Mouse (Mus musculus): Measurements from ENCODE around the gene Bmpr1a.
A peak's percentile ranks its signal among the peaks of the same experiment; 100 is the strongest.

Bmpr1a gene

DNA sequence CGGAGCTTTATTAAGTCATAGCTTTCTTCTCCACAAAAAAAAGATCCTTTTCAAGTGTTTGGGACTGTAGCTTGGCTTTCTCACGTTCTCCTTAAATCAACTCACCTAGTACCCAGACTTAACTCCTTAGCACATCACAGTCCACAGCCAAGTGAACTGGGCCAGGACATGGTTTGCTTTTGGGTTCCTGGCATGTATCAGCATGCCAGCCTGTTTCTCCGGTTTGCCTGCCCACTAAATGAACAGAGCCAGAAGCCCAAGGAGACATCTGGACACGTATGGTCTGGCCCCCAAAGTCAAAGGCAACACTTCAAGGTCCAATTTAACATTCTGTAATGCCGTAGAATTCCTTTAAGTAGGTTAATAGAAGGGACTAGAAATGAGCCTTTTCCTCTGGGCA lies 1.2 kb upstream of the Bmpr1a start:
- no peak for DNase-seq

DNA sequence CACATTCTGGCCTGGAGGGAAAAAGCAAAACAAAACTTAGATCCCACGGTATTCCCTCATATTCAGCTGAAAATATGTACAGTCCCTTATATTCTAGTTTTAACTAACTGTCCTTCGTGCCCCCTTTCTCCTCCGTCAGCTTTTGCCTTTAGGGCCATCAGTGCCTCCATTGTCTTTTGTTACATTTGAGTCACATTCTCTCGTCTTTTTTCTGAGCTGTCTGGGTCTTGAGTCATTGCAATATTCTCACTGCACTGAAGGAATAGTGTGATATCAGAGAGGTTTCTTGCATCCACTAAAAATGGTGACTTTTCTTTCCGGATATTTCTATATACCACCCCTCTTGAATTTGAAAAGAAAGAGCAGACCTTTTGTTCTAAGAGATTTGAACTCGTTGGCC lies 618 bp upstream of the Bmpr1a start:
- DNase-seq, result no peak

DNA sequence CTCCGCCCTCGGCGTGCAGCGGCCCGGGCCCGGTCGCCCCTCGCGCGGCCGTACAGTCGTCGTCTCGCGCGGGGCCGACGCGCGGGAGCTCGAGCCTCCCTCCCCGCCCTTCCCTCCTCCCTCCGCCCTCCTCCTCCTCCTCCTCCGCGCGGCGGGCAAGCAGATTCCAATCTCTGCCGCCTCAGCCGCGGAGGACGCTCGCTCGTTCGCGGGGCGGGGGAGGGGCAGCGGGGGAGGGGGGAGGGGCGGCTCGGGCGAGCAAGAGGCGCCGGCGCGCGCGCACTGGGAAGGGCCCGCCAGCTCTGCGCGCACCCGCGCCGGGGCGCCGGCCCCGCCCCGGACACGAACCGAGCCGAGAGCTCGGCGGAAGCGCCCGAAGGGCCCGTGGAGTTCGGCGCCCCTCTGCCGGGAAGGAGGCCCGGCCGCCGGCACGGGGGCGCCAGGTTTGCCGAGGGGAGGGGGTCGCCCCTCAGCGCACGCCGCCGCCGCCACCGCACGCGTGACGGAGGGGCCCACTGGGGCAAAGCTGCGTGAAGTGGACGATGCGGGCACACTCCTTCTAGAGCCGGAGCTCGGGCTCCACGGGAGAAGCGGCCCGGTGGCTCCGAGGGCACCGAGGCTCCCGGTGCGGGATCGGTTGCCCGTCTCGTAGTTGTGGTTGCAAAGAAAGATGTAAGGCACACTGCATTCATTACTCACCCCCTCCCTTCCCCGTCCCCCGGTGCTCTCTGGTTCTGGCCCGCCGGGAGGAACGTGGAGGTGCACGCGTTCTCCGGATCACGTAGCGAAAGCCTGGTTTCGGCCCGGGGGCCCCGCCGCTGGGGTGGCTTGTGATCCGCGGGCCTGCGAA lies 441 bp downstream of the Bmpr1a start:
- DNase-seq, result peak; percentile 79 to 86

DNA sequence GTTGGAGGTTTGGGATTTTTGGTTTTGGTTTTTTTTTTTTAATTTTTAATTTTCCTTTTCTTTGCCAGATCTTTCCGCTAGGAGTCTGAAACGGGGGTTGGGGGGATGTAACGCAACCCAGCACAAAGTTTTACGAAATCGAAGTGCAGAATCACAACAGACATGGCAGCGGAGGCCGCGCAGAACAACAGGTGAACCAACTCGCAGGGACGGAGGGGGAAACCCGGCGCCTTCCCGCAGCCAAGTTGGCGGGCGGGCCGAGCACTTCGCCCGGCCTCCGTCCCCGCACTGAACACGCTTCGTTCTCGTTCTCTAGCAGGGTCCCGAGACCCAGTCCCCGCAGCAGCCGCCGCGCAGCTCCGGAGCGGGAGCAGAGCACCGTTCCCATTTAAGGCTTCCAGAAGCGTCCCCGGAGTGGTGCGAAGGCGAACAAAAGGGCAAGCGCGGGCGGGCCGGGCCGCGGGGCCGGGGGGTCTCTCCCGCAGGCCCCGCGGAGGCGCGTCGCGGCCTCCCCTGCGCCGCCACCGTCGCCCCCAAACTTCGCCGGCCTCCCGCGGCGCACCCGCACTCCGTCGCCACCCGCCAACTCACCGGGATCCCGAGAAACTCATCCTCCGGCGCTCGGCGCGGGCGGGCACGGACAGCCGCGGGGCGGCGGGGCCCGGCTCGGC lies 1.2 kb downstream of the Bmpr1a start:
- DNase-seq, result peak in 1 of 2 experiments; percentile 43

DNA sequence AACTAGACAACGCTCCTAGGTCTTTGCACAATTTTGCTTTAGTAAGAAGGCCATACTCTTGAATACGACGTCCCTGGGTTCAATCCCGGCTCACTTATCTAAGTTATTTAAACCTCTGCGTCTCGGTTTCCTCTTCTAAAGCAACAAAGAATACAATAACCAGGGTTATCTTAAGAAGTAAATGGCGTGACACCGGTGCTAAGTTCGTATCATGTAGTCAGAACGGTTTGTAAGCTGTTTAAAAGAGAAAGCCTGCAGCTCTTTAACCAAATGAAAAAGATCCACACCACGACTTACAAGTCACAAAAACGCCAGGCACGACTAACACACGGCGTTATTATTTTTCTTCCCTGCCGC lies 1.7 kb downstream of the Bmpr1a start:
- peak in 1 of 2 experiments; percentile 22 for DNase-seq

DNA sequence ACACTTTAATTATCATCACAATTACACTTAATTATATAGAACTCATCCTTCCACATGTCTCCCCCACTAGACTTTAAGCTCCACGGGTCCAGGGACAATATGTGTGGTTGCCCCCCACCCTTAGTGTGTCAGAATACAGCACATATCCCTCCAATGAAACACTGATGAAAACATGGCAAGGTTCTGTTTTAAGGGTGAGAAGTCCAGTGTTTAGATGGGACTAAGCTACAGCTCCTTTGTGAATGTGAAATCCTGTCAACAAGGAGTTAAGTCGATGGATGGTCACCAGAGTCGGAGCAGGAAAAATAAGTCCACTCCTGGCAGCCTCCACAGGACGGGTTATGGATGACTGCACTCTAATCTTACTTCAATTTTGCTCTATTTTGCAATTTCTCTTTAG lies 2.8 kb downstream of the Bmpr1a start:
- DNase-seq, result no peak

DNA sequence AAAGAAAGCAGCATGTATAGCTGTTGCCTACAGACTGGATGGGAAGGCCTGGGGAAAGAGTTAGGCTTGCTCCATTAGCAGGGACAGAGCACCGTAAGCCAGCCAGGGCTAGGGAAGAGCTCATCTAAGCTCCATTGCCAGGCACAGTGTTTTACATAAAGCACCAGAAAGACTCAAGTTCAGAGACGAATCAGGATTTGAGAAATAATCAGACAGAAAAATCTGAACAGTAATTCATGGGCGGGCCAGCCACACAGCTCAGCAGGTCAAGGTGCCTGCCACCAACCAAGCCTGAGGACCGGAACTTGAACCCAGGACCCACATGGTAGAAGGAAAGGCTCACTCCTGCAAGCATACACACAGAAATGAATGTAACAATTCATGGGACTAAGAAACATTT lies 3.5 kb downstream of the Bmpr1a start:
- no peak for DNase-seq

DNA sequence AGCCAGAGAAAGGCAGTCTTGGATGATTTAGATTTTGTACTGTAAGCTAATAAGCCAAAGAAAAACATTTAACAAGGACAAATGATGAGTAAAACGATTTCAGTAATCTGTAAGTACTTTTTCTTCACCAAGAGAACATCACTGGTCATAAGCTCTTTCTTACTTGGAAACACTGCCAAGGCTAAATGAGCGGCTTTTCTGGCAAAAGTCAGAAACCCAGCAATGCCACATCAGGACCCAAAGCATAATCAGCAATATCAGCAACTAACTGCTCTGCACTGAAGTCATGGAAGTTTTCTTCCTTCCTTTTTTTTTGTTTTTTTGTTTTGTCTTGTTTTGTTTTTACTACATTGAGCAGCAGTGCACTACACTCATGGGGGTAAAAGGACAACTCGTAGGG lies 5.8 kb downstream of the Bmpr1a start:
- DNase-seq, result no peak

DNA sequence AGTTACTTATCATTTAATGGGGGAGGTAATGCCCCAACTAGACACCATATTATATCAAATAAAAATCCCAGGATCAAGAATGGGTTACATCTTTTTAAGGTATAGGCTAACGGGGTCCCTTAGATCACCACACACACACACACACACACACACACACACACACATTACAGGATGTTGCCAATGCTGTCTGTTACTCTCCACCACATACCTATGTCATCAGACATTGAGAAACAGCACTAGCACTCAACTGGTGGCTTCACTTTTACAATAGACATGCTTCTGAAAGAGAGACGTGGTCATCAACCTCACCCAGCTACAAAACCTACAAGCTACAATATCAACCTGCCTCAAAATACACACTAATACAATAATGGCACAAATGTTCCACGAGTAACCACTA lies 9.5 kb downstream of the Bmpr1a start:
- no peak for DNase-seq

DNA sequence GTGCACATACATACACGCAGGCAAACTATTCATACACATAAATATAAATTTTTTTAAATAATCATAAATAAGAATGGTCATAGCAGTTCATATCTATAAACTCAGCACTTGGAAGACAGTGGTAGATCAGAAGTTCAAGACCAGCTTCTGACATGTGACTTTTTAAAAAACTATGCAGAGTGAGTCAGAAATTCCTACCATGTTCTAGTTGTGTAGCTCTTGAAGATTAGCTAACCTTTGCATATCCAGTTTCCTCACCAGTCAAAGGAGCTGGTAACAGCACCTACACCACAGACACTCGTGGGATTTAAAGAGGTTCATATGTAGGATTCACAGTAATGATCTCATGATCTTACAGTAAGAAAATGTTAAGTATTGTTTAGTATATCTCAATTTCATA lies 10.5 kb downstream of the Bmpr1a start:
- DNase-seq, result no peak

DNA sequence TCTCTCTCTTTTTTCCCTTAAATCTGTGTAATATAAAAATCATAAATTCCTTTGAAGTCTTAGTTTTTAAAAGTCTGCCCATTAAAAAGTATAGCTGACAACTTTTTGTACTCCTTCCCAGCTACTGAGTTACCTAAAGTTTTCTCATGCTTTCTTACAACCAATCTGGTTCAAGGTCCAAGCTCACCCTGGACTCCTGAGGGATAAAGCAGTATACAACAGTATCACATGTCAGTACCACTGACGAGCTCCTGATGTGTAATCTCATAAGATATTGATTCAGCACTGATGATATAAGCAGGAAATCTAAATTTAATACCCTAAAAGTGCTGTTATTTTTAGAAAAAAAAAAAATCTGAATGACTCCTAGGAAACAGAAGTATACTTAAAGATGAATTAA lies 12.2 kb downstream of the Bmpr1a start:
- DNase-seq, result no peak

DNA sequence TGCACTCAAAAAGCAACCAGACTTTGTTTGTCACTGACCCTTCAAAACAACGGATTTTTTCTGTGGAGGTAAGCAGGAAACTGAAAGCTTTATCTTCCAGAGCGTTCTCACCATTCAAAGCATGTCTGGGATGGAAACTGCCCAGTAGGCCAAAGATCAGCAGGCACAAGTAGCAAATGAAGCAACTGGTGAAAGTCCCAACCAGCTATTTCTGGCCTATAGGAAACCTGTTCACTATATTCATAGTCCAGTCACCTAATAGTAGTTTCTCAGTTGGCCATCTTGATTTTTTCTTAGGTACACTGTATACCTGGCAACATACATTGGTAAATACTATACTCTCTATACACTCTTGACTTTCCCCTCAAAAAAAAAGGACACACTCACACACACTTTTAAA lies 13.2 kb downstream of the Bmpr1a start:
- DNase-seq, result peak; percentile 38 to 43

DNA sequence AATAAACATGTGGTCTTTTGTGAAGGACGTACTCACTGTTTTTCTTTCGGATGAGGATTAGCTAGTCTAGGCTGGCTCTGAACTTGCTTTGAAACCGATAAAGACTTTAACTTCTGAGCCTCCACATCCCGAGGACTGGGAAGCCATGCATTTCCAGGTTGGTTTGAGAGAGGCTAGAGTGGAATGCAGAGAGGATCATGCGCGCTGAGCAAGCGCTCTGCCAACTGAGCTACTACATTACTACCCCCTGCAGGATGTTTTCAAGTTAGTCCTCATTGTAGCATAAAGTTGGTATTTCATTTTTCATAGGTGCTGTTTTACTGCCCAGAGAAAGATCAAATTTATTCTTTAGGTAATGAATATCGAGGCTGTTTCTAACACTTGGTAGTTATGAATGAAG lies 17.0 kb downstream of the Bmpr1a start:
- DNase-seq, result no peak

DNA sequence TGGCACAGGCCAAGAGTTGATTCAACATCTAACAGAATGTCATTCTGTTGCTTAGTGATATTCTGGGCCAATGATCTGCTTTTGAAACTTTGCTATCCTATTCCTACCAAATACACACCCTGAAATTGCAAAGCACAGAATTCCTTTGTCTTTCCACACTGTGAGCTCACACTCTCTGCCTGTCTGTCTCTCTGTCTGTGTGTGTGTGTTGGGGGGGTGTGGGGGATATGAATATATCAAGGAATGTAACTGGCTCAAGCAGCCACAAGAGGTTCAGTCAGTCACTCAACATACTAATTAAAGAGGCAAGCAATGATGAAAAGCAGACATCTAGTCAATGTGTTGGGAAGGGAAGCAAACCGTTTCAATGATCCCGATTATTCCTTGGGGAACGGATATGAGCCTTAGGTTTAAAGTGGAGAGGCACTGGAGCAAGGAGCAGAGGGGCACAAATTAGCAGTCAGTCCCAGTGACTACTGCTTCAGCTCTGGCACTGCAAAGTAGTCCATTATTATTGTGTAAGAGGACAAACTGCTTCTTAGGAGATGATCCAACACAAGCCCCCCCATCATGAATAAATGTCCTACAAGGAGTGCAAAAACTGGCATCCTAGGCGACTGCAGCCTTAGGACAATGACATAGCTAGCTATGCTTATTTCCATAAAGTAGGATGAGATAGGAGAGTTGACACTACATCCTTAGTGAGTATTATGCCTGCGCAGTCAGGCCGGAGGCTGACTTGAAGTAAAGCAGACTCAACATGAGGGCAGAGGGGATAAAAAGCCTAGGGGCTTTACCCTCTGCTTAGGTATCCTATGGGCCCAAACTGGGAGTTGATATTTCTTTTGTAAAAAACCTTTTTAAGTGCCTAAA lies 19.4 kb downstream of the Bmpr1a start:
- DNase-seq, result no peak

DNA sequence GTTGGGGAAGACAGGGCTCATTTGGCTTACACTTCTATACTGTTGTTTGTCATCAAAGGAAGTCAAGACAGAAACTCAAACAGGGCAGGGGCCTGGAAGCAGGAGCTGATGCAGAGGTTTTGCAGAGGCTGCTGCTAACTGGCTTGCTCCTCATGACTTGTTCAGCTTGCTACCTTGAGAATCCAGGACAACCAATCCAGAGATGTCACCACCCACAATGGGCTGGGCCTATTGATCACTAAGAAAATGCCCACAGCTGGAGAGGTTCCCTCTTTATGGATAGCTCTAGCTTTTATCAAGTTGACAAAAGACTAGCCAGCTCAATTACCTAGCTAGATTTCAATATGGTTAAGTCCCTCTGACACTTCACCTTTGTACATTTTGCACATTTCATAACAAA lies 31.6 kb downstream of the Bmpr1a start:
- no peak for DNase-seq

DNA sequence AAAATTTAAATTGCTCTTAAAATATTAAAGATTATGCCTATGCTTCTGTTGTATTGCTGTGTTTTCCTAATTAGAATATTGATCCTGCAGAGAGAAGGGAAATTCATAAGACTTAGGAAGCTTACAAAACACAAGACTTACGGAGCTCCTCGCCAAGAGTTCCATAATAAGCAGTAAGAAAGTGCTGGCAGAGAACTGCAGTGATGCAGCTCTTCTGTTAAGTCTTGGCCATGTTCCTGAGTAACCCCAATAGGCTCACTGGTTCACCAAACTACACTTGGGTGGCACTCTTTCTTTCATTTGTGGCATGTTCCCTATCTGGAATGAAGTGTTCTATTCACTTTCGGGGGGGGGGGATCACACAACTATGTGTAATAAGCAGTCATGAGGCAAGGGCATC lies 36.9 kb downstream of the Bmpr1a start:
- no peak for DNase-seq

DNA sequence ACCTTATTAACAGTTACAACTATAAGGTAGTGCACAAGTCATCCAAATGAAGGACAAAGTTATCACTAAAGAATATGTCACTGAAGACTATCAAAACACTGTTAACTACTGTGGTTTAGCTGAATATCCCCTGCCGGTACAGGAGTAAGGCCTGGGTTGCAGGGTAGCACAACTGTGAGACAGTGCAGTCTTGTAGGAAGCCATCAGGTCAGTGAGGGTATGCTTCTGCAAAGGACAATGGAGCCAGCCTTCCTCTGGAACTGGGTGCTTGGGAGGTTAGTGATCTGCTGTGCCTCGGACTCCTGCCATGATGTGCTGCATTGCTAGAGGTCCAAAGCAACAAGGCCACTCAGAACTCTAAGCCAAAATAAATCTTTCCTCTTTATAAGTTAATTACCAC lies 43.8 kb downstream of the Bmpr1a start:
- DNase-seq, result no peak

DNA sequence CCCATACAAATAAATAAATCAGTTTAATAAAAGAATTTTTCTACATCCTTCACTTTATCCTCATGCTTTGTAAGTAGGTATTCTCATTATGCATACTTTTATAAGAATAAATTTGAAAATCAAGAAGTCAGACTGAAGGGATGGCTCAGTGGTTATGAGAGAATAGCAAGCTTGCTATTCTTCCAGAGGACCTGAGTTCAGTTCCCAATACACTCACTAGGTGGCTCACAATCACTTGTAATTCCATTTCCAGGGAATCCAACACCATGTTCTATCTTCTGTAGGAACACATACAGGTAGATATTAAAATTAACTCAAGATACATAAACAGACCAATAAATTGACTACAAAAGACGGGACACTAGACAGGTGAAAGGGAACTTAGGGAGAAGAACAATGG lies 44.3 kb downstream of the Bmpr1a start:
- peak; percentile 41 to 74 for DNase-seq

DNA sequence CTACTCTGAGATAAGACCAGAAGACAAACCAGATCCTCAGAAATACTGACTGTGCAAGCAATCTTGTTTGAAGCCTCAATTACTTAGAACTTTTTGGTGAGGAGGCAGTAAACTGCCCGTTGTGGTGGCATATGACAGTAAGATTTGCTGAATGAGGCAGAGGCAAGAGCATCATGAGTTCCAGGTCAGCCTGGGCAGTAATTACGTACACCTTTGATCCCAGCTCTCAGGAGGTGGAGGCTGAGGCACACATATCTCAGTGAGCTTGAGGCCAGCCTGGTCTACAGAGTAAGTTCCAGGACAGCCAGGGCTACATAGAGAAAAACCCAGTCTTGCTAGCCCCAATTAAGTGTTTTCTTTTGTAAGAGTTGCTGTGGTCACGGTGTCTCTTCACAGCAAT lies 48.9 kb downstream of the Bmpr1a start:
- no peak for DNase-seq

DNA sequence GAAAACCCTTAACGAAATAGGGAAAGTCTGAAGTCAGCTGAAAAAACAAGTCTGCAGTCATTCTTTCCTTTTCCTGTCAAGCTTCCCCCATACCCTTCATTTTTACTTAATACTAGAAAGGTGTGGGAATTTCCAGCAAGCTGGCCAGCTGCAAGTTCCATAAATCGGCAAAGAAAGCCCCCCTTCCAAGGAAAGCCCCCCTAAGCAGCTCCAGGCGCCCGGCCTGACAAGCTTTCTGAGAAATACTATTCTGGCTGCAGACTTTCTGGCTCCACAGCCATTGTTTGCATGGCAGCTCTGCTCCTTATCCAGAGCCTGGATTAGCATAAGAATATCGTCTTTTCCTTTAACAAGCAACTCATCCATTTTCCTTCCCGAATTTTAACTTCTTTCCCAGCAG lies 49.5 kb downstream of the Bmpr1a start:
- no peak for DNase-seq

DNA sequence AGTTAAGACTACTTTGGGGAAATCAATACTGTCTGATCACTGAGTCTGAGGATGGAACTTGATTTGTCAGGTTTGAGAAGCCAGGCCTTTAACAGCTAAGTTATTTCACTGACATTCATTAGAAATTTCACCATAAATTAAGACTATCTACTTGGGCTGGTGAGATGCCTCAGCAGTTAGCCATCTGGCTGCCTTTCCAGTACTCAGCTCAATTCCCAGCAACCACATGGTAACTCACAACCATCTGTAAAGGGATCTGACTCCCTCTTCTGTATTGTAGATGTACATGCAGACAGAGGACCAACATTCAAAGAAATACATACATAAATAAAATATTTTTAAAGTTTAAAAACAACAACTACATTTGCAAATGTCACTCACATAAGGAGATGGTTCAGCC lies 51.3 kb downstream of the Bmpr1a start:
- no peak for DNase-seq

DNA sequence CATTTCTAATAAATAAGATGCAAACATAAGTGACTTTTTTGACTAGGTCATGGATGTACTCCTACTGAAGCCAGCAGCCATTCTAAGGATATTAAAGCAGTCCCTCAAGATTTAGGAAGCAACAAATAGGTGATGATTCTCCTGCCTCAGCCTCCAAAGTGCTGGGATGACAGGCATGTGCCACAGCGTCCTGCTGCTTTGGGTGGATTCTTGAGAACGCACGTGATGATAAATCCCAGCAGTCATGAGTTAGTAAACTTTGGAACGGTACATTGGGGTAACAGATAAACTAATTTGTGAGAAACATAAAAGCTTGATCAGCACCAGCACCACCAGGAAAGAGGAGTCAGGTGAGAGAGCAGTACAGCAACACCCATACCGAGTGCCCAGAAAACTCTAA lies 52.7 kb downstream of the Bmpr1a start:
- DNase-seq, result no peak

DNA sequence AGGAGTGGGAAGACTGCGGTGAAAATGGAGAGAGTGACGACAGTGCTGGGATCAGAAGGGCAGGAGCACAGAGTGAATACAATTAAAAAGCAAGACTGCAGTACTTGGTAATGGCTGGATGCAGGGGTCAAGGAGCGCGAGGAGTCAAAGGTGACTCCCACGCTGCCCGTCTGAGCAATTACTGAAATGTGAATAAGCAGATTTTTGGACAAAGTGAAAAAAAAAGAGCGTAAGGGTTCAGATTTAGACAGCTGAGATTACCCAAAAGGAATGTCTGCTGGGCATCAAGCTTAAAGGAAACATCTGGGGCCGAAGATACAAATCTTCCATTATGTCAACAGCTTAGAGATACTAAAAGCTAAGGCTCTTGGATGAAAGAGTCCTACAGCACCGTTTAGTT lies 53.3 kb downstream of the Bmpr1a start:
- peak; percentile 34 to 46 for DNase-seq

DNA sequence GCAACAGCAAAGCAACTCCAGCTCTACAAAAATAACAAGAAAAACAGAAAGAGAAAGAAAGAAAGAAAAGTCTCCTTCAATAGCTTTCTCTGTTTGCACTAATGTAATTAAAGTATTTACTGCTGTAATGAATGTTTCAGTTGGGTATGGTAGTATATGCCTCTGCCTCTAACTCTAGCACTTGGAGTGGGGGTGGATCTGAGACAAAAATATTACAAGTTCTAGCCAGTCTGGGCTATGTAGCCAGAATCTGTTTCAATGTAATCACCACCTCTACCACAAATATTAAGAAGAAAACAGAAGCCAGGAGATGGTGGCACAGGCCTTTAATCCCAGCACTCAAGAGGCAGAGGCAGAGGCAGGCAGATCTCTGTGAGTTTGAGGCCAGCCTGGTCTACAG lies 54.7 kb downstream of the Bmpr1a start:
- no peak for DNase-seq

All from kidney, adult 8-10 months (tissue).